13 mouse cellular contexts compared by ENCODE assay signal in genomic region chr1:52470811-52471489, GRCm38 (mm10). TPM values are rescaled to one million over a fixed set of nuclear protein-coding genes. Genes with fewer than 3 reads are reported as not detected.
DNase-seq lines count a peak whose midpoint lies in the region; ATAC-seq lines count a peak whose summit lies in the region.
"Had no signal": no experiment of that assay in that cellular context is flagged by ENCODE, and none has a peak within 500 bp of the region (broad histone marks: within the 10 kb centered on the region; RNA-seq: fewer than 3 reads in every experiment).

No protein-coding gene starts in this region.

- ATAC-seq in cerebellum, adult (ENCODE audit: insufficient number of reproducible peaks, low FRiP score, low TSS enrichment) = 0 out of 2 replicates have a peak, but pooled peaks have one; percentile 28
- peak; percentile 61 for ATAC-seq in forebrain, embryonic 11.5 days (replicated peaks; ENCODE audit: low FRiP score)
- ATAC-seq in neural tube, embryonic 12.5 days (ENCODE audit: low FRiP score, low read depth) = peak; percentile 89
- ATAC-seq in CD4-positive, CD25-positive, alpha-beta regulatory T cell, adult 4 months = no peak

- H3K4me3 ChIP-seq in forebrain, embryonic 11.5 days (ENCODE audit: low read depth, low read length) = no peak overlapping the region
- no peak overlapping the region for H3K4me3 ChIP-seq in limb, embryonic 10.5 days
- H3K4me3 ChIP-seq in neural tube, embryonic 12.5 days = no peak overlapping the region
- no peak overlapping the region for H3K4me3 ChIP-seq in heart, embryonic 10.5 days
- H3K4me3 ChIP-seq: gastrocnemius, adult 2 months; stomach, embryonic 15.5 days had no signal

- no peaks in the 10 kb centered on the region for H3K27me3 ChIP-seq in forebrain, embryonic 11.5 days (ENCODE audit: control insufficient read depth, insufficient read depth, low read length)
- H3K27me3 ChIP-seq in limb, embryonic 10.5 days (ENCODE audit: low read depth, poor library complexity, severe bottlenecking) = no peaks in the 10 kb centered on the region
- H3K27me3 ChIP-seq in neural tube, embryonic 12.5 days (replicated peaks) = no peaks in the 10 kb centered on the region
- no peaks in the 10 kb centered on the region for H3K27me3 ChIP-seq in heart, embryonic 10.5 days (ENCODE audit: insufficient read depth, poor library complexity, severe bottlenecking)
- H3K27me3 ChIP-seq: stomach, embryonic 15.5 days had no signal

- peak overlapping the region; percentile 0; the same call in 1 of the 2 replicates for H3K27ac ChIP-seq in forebrain, embryonic 11.5 days (ENCODE audit: low read depth, low read length)
- H3K27ac ChIP-seq in limb, embryonic 10.5 days = no peak overlapping the region
- H3K27ac ChIP-seq in neural tube, embryonic 12.5 days = no peak overlapping the region
- no peak overlapping the region for H3K27ac ChIP-seq in heart, embryonic 10.5 days
- H3K27ac ChIP-seq: gastrocnemius, adult 2 months; stomach, embryonic 15.5 days had no signal

- H3K4me2 ChIP-seq in forebrain, embryonic 11.5 days (ENCODE audit: low read depth, low read length, severe bottlenecking) = no peak overlapping the region
- H3K4me2 ChIP-seq in neural tube, embryonic 12.5 days (replicated peaks) = peak overlapping the region; percentile 20; the same call in 1 of the 2 replicates
- H3K4me2 ChIP-seq: lung, embryonic 14.5 days; stomach, embryonic 15.5 days had no signal

- no peak overlapping the region for H3K9ac ChIP-seq in forebrain, embryonic 11.5 days (ENCODE audit: low read length)
- H3K9ac ChIP-seq in neural tube, embryonic 12.5 days = no peak overlapping the region
- H3K9ac ChIP-seq: lung, embryonic 14.5 days; stomach, embryonic 15.5 days had no signal

- H3K36me3 ChIP-seq in forebrain, embryonic 11.5 days (ENCODE audit: control insufficient read depth, insufficient read depth, low read length) = no peaks in the 10 kb centered on the region
- peaks cover 5% of the 10 kb centered on the region; the same call in 1 of the 2 replicates for H3K36me3 ChIP-seq in limb, embryonic 10.5 days
- no peaks in the 10 kb centered on the region for H3K36me3 ChIP-seq in neural tube, embryonic 12.5 days
- peaks cover 38% of the 10 kb centered on the region for H3K36me3 ChIP-seq in heart, embryonic 10.5 days

- 58% methylated on average over 7 of the region's 7 CpGs for WGBS in forebrain, embryonic 11.5 days
- WGBS in limb, embryonic 10.5 days = 40% methylated on average over 7 of the region's 7 CpGs
- WGBS in neural tube, embryonic 12.5 days = 28% methylated on average over 7 of the region's 7 CpGs
- 80% methylated on average over 7 of the region's 7 CpGs for WGBS in heart, embryonic 10.5 days

- no peak for DNase-seq in cerebellum, adult 11-12 months
- no peak for DNase-seq in forebrain, embryonic 11.5 days (ENCODE audit: low spot score)
- peak; percentile 61 for DNase-seq in limb, embryonic 10.5 days (ENCODE audit: low spot score)
- no peak for DNase-seq in thymus, postnatal 4 days
- DNase-seq in heart, embryonic 10.5 days (ENCODE audit: low spot score) = no peak
- DNase-seq: gastrocnemius, adult 2 months; heart, postnatal 4 days; layer of hippocampus, adult 9-11 months; lung, embryonic 14.5 days had no signal

- H3K9me3 ChIP-seq in forebrain, embryonic 11.5 days (ENCODE audit: control insufficient read depth, low read length) = no peaks in the 10 kb centered on the region
- H3K9me3 ChIP-seq in limb, embryonic 10.5 days (replicated peaks) = no peaks in the 10 kb centered on the region
- H3K9me3 ChIP-seq in neural tube, embryonic 12.5 days = no peaks in the 10 kb centered on the region
- H3K9me3 ChIP-seq in heart, embryonic 10.5 days = no peaks in the 10 kb centered on the region
- H3K9me3 ChIP-seq: stomach, embryonic 15.5 days had no signal

- H3K4me1 ChIP-seq in forebrain, embryonic 11.5 days (replicated peaks; ENCODE audit: control insufficient read depth, insufficient read depth, low read length) = no peaks in the 10 kb centered on the region; the same call in 1 of the 2 replicates
- peaks cover 14% of the 10 kb centered on the region for H3K4me1 ChIP-seq in limb, embryonic 10.5 days
- H3K4me1 ChIP-seq in neural tube, embryonic 12.5 days = peaks cover 9% of the 10 kb centered on the region
- H3K4me1 ChIP-seq in heart, embryonic 10.5 days = no peaks in the 10 kb centered on the region
- H3K4me1 ChIP-seq: stomach, embryonic 15.5 days had no signal

RNA-seq across cellular contexts. Expression of gene Nab1, which starts 29.5 kb away (rescaled TPM):
- polyA plus RNA-seq in forebrain, embryonic 11.5 days (2014; fragmentation: Nextera tagmentation; extraction: Ambion mirVana) = 9.0 and 9.6 TPM in 2 replicates
- 6.1 and 6.7 TPM in 2 replicates for polyA plus RNA-seq in limb, embryonic 10.5 days (2016; fragmentation: Nextera tagmentation; extraction: Ambion mirVana)
- polyA plus RNA-seq in neural tube, embryonic 12.5 days (2016; fragmentation: Nextera tagmentation; extraction: Ambion mirVana) = 8.8 and 11.6 TPM in 2 replicates
- polyA plus RNA-seq in CD4-positive, CD25-positive, alpha-beta regulatory T cell, adult 4 months (2017; shearing (Covaris generic)) = 10 to 100 TPM; 16.0 to 21.9 TPM
- polyA plus RNA-seq in heart, embryonic 10.5 days (2016; fragmentation: Nextera tagmentation; extraction: Ambion mirVana) = 20.4 and 29.4 TPM in 2 replicates
